Mouse (Mus musculus): ENCODE results near the gene Gm9999. TPM values are rescaled to one million over a fixed set of nuclear protein-coding genes. Genes with fewer than 3 reads are reported as not detected.

Gene Gm9999
- polyA plus RNA-seq, 1 experiment from 2014 or later: not detected

GRCm38 (mm10) chr7:47001125-47001899 is 17.9 kb downstream of the Gm9999 start:
- WGBS: 76% methylated on average over 5 of the region's 5 CpGs
- Histone ChIP-seq H3K27me3 (no peaks in the 10 kb centered on the region), H3K9me3 (no peaks in the 10 kb centered on the region), H3K4me2 (no peak overlapping the region), H3K9ac (no peak overlapping the region), H3K4me1 (peaks cover 42% of the 10 kb centered on the region), H3K4me3 (no peak overlapping the region), H3K27ac (no peak overlapping the region), H3K36me3 (peaks cover 31% of the 10 kb centered on the region)
- ATAC-seq (ENCODE audit: insufficient number of reproducible peaks, low FRiP score, low TSS enrichment, low read depth): no peak

- peaks cover 44% of the 10 kb centered on the region for H3K4me1 ChIP-seq
These were observed 18.5 kb downstream of the Gm9999 start for GRCm38 (mm10) chr7:47001900-47002275.

GRCm38 (mm10) chr7:47003411-47004115 is 20.2 kb downstream of the Gm9999 start:
- Histone ChIP-seq H3K27me3 (no peaks in the 10 kb centered on the region), H3K27ac (0 out of 2 replicates have a peak overlapping the region, but pooled peaks have one; percentile 7), H3K9ac (no peak overlapping the region), H3K4me2 (no peak overlapping the region), H3K4me3 (no peak overlapping the region), H3K36me3 (peaks cover 9% of the 10 kb centered on the region), H3K9me3 (no peaks in the 10 kb centered on the region), H3K4me1 (peaks cover 43% of the 10 kb centered on the region)
- ATAC-seq (ENCODE audit: insufficient number of reproducible peaks, low FRiP score, low TSS enrichment, low read depth): no peak
- WGBS: 35% methylated on average over 3 of the region's 3 CpGs

More at GRCm38 (mm10) chr7:47001900-47002275, 18.5 kb downstream of the Gm9999 start:
- Histone ChIP-seq H3K36me3 (peaks cover 25% of the 10 kb centered on the region), H3K4me2 (no peak overlapping the region), H3K9me3 (no peaks in the 10 kb centered on the region), H3K4me3 (no peak overlapping the region), H3K27ac (peak overlapping the region; percentile 50; the same call in 1 of the 2 replicates), H3K9ac (no peak overlapping the region), H3K27me3 (no peaks in the 10 kb centered on the region)
- 51% methylated on average over 4 of the region's 4 CpGs for WGBS
- ATAC-seq (ENCODE audit: insufficient number of reproducible peaks, low FRiP score, low TSS enrichment, low read depth): no peak

GRCm38 (mm10) chr7:47007109-47007780 is 23.9 kb downstream of the Gm9999 start:
- H3K4me3 ChIP-seq: peak overlapping the region; percentile 67
- 15% methylated on average over 21 of the region's 21 CpGs for WGBS

GRCm38 (mm10) chr7:47007818-47008167 is 24.4 kb downstream of the Gm9999 start:
- Histone ChIP-seq H3K36me3 (no peaks in the 10 kb centered on the region), H3K4me1 (peaks cover 31% of the 10 kb centered on the region), H3K4me2 (peak overlapping the region; percentile 73), H3K4me3 (peak overlapping the region; percentile 67), H3K9me3 (no peaks in the 10 kb centered on the region), H3K27ac (peak overlapping the region; percentile 95), H3K9ac (peak overlapping the region; percentile 63), H3K27me3 (no peaks in the 10 kb centered on the region)
- WGBS: under 1% methylated on average over 25 of the region's 25 CpGs
- ATAC-seq (ENCODE audit: insufficient number of reproducible peaks, low FRiP score, low TSS enrichment, low read depth): peak; percentile 76

More at GRCm38 (mm10) chr7:47007109-47007780, 23.9 kb downstream of the Gm9999 start:
- Histone ChIP-seq H3K4me2 (peak overlapping the region; percentile 73), H3K4me1 (peaks cover 37% of the 10 kb centered on the region), H3K36me3 (no peaks in the 10 kb centered on the region), H3K27ac (peak overlapping the region; percentile 95), H3K9ac (peak overlapping the region; percentile 63), H3K27me3 (no peaks in the 10 kb centered on the region), H3K9me3 (no peaks in the 10 kb centered on the region)
- ATAC-seq (ENCODE audit: insufficient number of reproducible peaks, low FRiP score, low TSS enrichment, low read depth): no peak

- WGBS: under 1% methylated on average over 57 of the region's 57 CpGs
- peak; percentile 94 for ATAC-seq (ENCODE audit: insufficient number of reproducible peaks, low FRiP score, low TSS enrichment, low read depth)
- Histone ChIP-seq H3K36me3 (no peaks in the 10 kb centered on the region), H3K4me1 (peaks cover 26% of the 10 kb centered on the region), H3K4me3 (peak within 1 kb of the TSS; percentile 67), H3K27ac (peak within 1 kb of the TSS; percentile 95), H3K27me3 (no peaks in the 10 kb centered on the region), H3K4me2 (peak within 1 kb of the TSS; percentile 73), H3K9ac (peak within 1 kb of the TSS; percentile 63), H3K9me3 (no peaks in the 10 kb centered on the region)
These were observed 25.0 kb downstream of the Gm9999 start, which contains the start of gene Spty2d1 for GRCm38 (mm10) chr7:47008168-47008993. Spty2d1 (minus strand) TSS chr7:47008411.

GRCm38 (mm10) chr7:47013131-47013767 is 29.9 kb downstream of the Gm9999 start:
- no peak overlapping the region for H3K4me2 ChIP-seq
- H3K4me1 ChIP-seq: peaks cover 19% of the 10 kb centered on the region
- H3K27me3 ChIP-seq: no peaks in the 10 kb centered on the region
- WGBS: 36% methylated on average over 9 of the region's 9 CpGs
- H3K36me3 ChIP-seq: no peaks in the 10 kb centered on the region
- ATAC-seq (ENCODE audit: insufficient number of reproducible peaks, low FRiP score, low TSS enrichment, low read depth): no peak
- no peak overlapping the region for H3K4me3 ChIP-seq
- no peaks in the 10 kb centered on the region for H3K9me3 ChIP-seq
- 0 out of 2 replicates have a peak overlapping the region, but pooled peaks have one; percentile 22 for H3K27ac ChIP-seq
- H3K9ac ChIP-seq: no peak overlapping the region

- Histone ChIP-seq H3K27ac (peak overlapping the region; percentile 68), H3K4me1 (peaks cover 12% of the 10 kb centered on the region), H3K36me3 (no peaks in the 10 kb centered on the region), H3K4me3 (no peak overlapping the region), H3K9me3 (no peaks in the 10 kb centered on the region), H3K27me3 (no peaks in the 10 kb centered on the region), H3K9ac (no peak overlapping the region), H3K4me2 (no peak overlapping the region)
- no peak for ATAC-seq (ENCODE audit: insufficient number of reproducible peaks, low FRiP score, low TSS enrichment, low read depth)
- WGBS: 56% methylated on average over 10 of the region's 11 CpGs
These were observed 31.4 kb downstream of the Gm9999 start for GRCm38 (mm10) chr7:47014564-47015389.

GRCm38 (mm10) chr7:47015390-47016065 is 32.1 kb downstream of the Gm9999 start:
- H3K27ac ChIP-seq: peak overlapping the region; percentile 68

GRCm38 (mm10) chr7:47016602-47017001 is 33.2 kb downstream of the Gm9999 start:
- Histone ChIP-seq H3K4me2 (no peak overlapping the region), H3K9me3 (no peaks in the 10 kb centered on the region), H3K36me3 (no peaks in the 10 kb centered on the region), H3K4me3 (no peak overlapping the region), H3K9ac (no peak overlapping the region), H3K4me1 (peaks cover 16% of the 10 kb centered on the region), H3K27ac (no peak overlapping the region), H3K27me3 (no peaks in the 10 kb centered on the region)
- ATAC-seq (ENCODE audit: insufficient number of reproducible peaks, low FRiP score, low TSS enrichment, low read depth): no peak
- 68% methylated on average over 3 of the region's 3 CpGs for WGBS

More at GRCm38 (mm10) chr7:47015390-47016065, 32.1 kb downstream of the Gm9999 start:
- Histone ChIP-seq H3K4me1 (peaks cover 12% of the 10 kb centered on the region), H3K27me3 (no peaks in the 10 kb centered on the region), H3K36me3 (no peaks in the 10 kb centered on the region), H3K9me3 (no peaks in the 10 kb centered on the region), H3K9ac (no peak overlapping the region), H3K4me3 (no peak overlapping the region), H3K4me2 (peak overlapping the region; percentile 41)
- 8% methylated on average over 6 of the region's 6 CpGs for WGBS
- ATAC-seq (ENCODE audit: insufficient number of reproducible peaks, low FRiP score, low TSS enrichment, low read depth): peak; percentile 93
